Mouse (Mus musculus) heart, postnatal 0 days (tissue): ENCODE results near the gene Tom1l1. TPM values are rescaled to one million over a fixed set of nuclear protein-coding genes. Genes with fewer than 3 reads are reported as not detected.

Experiments used
- ATAC-seq: fragments of 200-750 bp; cut with Nextera tagmentation; 2 replicates; pipeline ENCODE4 v1.8.0; 2017; ENCODE audit warnings: low read depth, moderate number of reproducible peaks, moderate library complexity; ENCODE audit not compliant: insufficient read depth
- DNase-seq: peaks from one replicate; pipeline ENCODE4 v3.0.0-alpha.2; 2016; ENCODE audit warnings: low spot score
- H3K27ac ChIP-seq: fragments of 300-500 bp; sonication (generic); 2 replicates; pipeline ENCODE4 v1.5.1; 2014; ENCODE audit warnings: low read depth, mild to moderate bottlenecking
- H3K27me3 ChIP-seq: fragments of 300-500 bp; sonication (generic); 2 replicates; pipeline ENCODE4 v1.6.1; 2014; ENCODE audit warnings: low read length, mixed read lengths; ENCODE audit not compliant: control insufficient read depth, insufficient read depth
- H3K36me3 ChIP-seq: fragments of 300-500 bp; sonication (generic); replicated peaks from 2 replicates; pipeline ENCODE4 v1.6.1; 2014; ENCODE audit warnings: low read length, mixed read lengths; ENCODE audit not compliant: control insufficient read depth, insufficient read depth
- H3K4me1 ChIP-seq: fragments of 300-500 bp; sonication (generic); 2 replicates; pipeline ENCODE4 v1.6.1; 2014; ENCODE audit warnings: antibody characterized with exemption; ENCODE audit not compliant: control insufficient read depth, insufficient read depth
- H3K4me2 ChIP-seq: fragments of 300-500 bp; sonication (generic); 2 replicates; pipeline ENCODE4 v1.6.1; 2014; ENCODE audit warnings: low read depth, mild to moderate bottlenecking, low read length, moderate library complexity
- H3K4me3 ChIP-seq: fragments of 300-500 bp; sonication (generic); 2 replicates; pipeline ENCODE4 v1.5.1; 2014; ENCODE audit warnings: low read depth, low read length
- H3K9ac ChIP-seq: fragments of 300-500 bp; sonication (generic); replicated peaks from 2 replicates; pipeline ENCODE4 v1.6.1; 2014; ENCODE audit warnings: low read depth, low read length, mixed read lengths
- H3K9me3 ChIP-seq: fragments of 300-500 bp; sonication (generic); replicated peaks from 2 replicates; pipeline ENCODE4 v1.6.1; 2016; ENCODE audit warnings: low read length; ENCODE audit not compliant: control insufficient read depth
- CTCF ChIP-seq: IDR thresholded peaks from 2 replicates; pipeline ENCODE4 v1.5.1; 2016; ENCODE audit warnings: antibody characterized with exemption, control low read depth, low read depth
- EP300 ChIP-seq: IDR thresholded peaks from 2 replicates; pipeline ENCODE4 v1.6.1; 2016; ENCODE audit warnings: antibody characterized with exemption, low read depth
- WGBS: fragments of 180-500 bp; shearing (Covaris S2); extraction: QIAGEN DNeasy Blood & Tissue Kit; methylation state at CpG from one replicate; pipeline ENCODE4 v1.1.7; 2014; 5-methylcytosine and 5-hydroxymethylcytosine counted together
- polyA plus RNA-seq: library from polyadenylated mRNA; unstranded; fragments of >200 nt; fragmentation: Nextera tagmentation; extraction: Ambion mirVana; gene quantifications from 2 replicates; pipeline ENCODE4 v1.2.1, GENCODE M21; 2015
- total RNA-seq: library from RNA; depleted of rRNA; stranded (reverse); fragments of >200 nt; gene quantifications from 2 replicates; pipeline ENCODE4 v1.2.3, GENCODE M21; 2014; ENCODE audit warnings: low replicate concordance

Gene Tom1l1
- total and polyA plus RNA-seq, 2 experiments from 2014 or later: 14.8 to 16.3 TPM

DNA sequence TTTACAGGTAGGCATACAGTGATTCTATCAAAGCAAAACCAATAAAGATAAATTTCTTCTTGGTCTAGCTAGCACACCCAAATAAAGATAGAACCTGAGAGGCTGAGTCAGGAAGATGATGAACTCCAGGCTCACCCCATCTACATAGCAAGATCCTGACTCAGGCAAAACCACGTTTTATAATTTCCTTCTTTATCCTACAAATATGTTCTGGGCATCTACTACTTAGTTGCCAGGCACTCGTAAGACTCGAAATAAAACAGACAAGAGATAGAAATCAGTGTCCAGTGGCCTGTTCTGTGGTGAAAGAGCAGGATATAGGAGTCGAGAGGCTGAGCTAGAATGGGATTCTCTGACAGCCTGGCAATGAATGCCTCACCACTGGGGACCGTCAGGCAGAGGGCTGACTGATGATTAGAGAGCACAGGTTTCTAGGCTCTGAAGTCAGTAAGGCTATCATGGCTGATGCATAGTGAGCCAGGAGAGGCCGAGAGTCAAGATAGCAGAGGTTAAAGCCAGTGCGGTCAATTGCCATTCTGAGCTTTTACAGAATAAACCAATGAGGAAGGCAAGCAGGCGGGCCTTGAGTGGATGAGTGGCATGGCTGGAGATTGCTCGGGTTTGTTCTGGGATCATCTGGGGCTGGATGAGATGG lies 37.8 kb downstream of the Tom1l1 start:
- no peak for DNase-seq
- ATAC-seq: no peak

DNA sequence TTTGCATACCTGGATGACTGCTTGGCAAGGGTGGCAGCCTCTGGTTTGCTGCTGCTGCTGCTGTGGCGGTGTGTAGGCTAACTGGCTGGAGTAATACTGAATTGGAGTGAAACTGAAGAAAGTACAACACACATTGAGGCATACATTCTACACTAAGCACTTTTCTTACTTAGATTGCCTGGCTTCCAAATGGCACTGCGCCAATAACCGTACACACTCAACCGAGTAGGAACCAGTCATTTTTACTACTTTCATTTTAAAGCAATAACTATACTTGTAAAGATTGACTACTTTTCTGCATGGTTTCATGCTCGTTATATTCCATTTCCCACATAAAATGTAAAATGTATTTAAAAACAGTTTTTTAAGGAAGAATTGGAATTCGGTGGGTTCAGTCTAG lies 38.4 kb downstream of the Tom1l1 start:
- TF ChIP-seq EP300: no peak
- TF ChIP-seq CTCF: no peak
- no peak for ATAC-seq
- Histone ChIP-seq H3K27ac (no peak overlapping the region), H3K9ac (no peak overlapping the region), H3K36me3 (peaks cover 46% of the 10 kb centered on the region), H3K27me3 (no peaks in the 10 kb centered on the region), H3K4me1 (no peaks in the 10 kb centered on the region), H3K4me2 (no peak overlapping the region), H3K4me3 (no peak overlapping the region), H3K9me3 (no peaks in the 10 kb centered on the region)
- WGBS: 86% methylated on average over 6 of the region's 6 CpGs
- DNase-seq: no peak

More for the DNA sequence above, 37.8 kb downstream of the Tom1l1 start:
- H3K9me3 ChIP-seq: no peaks in the 10 kb centered on the region
- H3K27me3 ChIP-seq: no peaks in the 10 kb centered on the region
- no peak overlapping the region for H3K27ac ChIP-seq
- H3K4me3 ChIP-seq: no peak overlapping the region
- 49% methylated on average over 9 of the region's 9 CpGs for WGBS
- H3K4me2 ChIP-seq: no peak overlapping the region
- no peak for TF ChIP-seq EP300
- TF ChIP-seq CTCF: no peak
- no peak overlapping the region for H3K9ac ChIP-seq
- no peaks in the 10 kb centered on the region for H3K4me1 ChIP-seq
- H3K36me3 ChIP-seq: peaks cover 44% of the 10 kb centered on the region

DNA sequence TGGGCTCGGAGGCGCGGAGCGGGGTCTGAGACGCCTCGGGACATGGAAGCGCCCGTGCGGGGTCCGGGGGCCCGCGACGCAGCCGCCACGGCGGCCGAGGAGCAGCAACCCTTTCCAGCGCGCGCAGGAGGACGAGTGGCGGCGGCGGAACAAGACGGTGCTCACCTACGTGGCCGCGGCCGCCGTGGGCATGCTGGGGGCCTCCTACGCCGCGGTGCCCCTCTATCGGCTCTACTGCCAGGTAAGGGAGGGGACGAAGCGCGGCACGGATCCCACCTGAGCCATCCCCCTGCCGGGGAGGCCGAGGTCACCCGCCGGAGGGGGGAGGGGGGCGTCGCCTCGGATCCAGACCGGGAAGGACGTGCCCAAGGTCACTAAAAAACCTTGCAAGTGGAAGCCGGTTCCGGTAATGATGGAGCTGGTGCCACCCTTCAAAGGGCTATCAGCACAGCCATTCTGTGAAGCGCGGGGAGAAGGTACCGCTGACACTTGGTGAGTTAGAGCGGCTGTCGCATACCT lies 49.8 kb downstream of the Tom1l1 start:
- Histone ChIP-seq H3K9me3 (no peaks in the 10 kb centered on the region), H3K4me1 (peaks cover 10% of the 10 kb centered on the region; the same call in 1 of the 2 replicates), H3K4me2 (peak overlapping the region; percentile 88), H3K4me3 (peak overlapping the region; percentile 83), H3K9ac (peak overlapping the region; percentile 88), H3K27me3 (no peaks in the 10 kb centered on the region), H3K36me3 (peaks cover 8% of the 10 kb centered on the region; the same call in 1 of the 2 replicates), H3K27ac (peak overlapping the region; percentile 92)
- WGBS: 2% methylated on average over 53 of the region's 54 CpGs
- DNase-seq (peak; percentile 34), ATAC-seq (peak; percentile 58)
- no peak for TF ChIP-seq CTCF
- peak; percentile 4; the same call in 1 of the 2 replicates for TF ChIP-seq EP300

DNA sequence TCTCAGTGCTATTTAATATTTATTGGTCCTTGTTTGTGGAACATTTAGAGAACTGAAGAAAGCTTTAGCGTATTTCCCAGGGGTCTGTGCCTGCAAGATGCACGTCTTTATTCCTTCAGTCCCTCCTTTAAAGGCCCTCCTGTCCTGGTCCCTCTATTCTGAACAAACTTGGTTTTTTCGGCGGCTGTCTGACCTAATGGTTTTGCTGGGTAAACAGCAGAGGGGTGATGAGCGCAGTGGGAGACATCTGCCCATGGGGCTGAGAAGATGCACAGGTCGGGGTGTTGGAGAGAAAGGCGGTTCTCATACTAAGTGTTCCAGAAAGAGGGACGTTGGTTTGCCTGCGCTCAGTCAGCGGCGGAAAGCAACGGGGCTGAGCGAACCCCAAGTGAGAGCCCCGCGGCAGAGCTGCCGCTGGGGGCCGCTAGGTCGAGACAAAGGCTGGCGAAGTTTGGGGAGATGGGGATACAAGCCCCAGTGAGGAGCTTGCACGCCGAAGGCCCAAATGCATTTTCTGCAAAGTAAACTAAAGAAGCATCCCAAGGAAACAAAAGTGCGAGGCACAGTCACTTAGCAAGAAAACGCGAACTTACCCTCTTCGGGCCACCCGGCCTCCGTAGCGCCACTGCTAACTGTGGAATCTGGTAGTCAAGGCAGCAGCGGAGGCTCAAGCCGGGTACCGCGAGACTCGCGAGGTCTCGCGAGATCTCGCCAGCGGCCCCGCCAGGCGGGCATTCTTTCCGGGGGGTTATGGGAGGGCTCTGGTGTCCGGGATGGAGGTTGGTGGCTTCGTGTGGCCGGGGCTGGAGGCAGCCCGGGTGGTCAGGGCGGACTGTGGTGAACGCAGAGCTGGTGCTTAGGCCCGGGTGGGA lies 50.5 kb downstream of the Tom1l1 start, which contains the start of the genes Stxbp4 and Cox11:
Stxbp4 (minus strand) TSS at position 645 of the 872 bp plus-strand sequence.
Cox11 (plus strand) TSS at position 734 of the 872 bp plus-strand sequence.
- DNase-seq (peak; percentile 92), ATAC-seq (peak; percentile 97)
- peak within 1 kb of the TSS; percentile 88 for H3K9ac ChIP-seq
- H3K4me1 ChIP-seq: peaks cover 10% of the 10 kb centered on the region; the same call in 1 of the 2 replicates
- peaks cover 8% of the 10 kb centered on the region; the same call in 1 of the 2 replicates for H3K36me3 ChIP-seq
- no peaks in the 10 kb centered on the region for H3K9me3 ChIP-seq
- H3K4me3 ChIP-seq: peak within 1 kb of the TSS; percentile 83
- no peaks in the 10 kb centered on the region for H3K27me3 ChIP-seq
- H3K27ac ChIP-seq: peak within 1 kb of the TSS; percentile 92
- peak within 1 kb of the TSS; percentile 88 for H3K4me2 ChIP-seq
- TF ChIP-seq CTCF: peak; percentile 42
- TF ChIP-seq EP300: peak; percentile 98
- WGBS: under 1% methylated on average over 48 of the region's 48 CpGs

DNA sequence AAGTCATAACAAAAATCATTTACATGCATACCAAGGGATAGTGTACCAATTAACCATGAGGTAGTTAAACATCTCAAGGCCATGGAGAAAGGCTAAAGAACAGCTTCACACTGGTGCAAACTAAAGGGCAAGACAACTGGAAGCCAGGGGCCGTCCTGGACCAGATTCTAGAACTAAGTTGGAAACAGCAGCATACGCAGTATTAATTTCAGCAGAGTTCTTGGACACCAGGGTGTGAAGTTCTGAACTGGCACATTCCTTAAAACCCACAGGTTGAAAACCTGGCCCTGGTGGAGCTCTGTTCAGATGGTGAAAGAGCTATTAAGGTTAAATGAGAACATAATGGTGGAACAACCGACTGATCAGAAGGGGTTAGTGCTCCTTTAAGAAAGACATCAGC lies 53.5 kb downstream of the Tom1l1 start:
- no peak for DNase-seq
- Histone ChIP-seq H3K27me3 (no peaks in the 10 kb centered on the region), H3K4me3 (no peak overlapping the region), H3K36me3 (no peaks in the 10 kb centered on the region), H3K9me3 (no peaks in the 10 kb centered on the region), H3K9ac (no peak overlapping the region), H3K4me1 (peaks cover 9% of the 10 kb centered on the region; the same call in 1 of the 2 replicates), H3K27ac (no peak overlapping the region), H3K4me2 (no peak overlapping the region)
- TF ChIP-seq EP300 (no peak), CTCF (no peak)
- 81% methylated on average over 3 of the region's 3 CpGs for WGBS
- ATAC-seq: no peak
